Mouse (Mus musculus) A20 (cell line): ENCODE data around the gene Cpa4.

Experiments used
- DNase-seq: peaks from one replicate; pipeline ENCODE4 v3.0.0-alpha.2; 2011; ENCODE audit warnings: low read depth, low spot score

The Cpa4 gene

DNA sequence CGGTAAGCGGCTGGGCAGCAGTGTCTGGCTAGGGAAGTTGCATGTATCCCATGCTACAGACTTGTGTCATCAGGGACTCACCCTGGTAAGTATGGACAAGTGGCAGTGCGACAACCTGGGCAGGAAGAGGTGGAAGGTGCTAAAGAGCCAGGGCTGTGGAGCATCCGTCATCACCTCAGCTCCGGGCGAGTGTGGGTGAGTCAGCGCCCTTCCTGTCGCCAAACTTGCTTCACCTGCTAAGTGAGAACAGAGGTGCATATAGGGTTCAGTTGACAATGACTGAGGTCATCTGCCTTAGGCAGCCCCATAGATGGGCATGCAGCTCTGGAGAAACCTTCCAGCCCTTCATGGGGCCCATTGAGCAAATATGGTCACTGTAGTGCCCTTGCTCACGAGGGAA lies 56.6 kb downstream of the Cpa4 start:
- DNase-seq = no peak

DNA sequence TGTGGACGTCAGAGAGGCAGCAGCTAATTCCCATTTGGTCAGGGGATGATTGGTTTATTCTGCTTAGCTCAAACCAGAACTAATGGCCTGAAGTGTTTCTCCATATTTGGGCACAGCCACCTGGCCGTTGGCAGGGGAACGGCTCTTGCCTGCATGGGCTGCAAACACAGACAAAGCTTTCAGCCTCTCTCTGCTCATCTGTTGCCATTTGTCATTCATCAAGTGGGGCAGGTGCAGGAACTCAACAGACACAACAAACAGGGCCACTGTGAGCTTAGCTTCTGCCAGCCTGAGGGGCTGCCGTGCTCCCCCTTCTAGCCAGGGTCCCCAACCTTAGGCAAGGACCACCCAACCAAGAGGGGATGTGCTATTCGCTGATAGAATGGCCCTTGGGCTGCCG lies 60.0 kb downstream of the Cpa4 start:
- DNase-seq = peak; percentile 26

DNA sequence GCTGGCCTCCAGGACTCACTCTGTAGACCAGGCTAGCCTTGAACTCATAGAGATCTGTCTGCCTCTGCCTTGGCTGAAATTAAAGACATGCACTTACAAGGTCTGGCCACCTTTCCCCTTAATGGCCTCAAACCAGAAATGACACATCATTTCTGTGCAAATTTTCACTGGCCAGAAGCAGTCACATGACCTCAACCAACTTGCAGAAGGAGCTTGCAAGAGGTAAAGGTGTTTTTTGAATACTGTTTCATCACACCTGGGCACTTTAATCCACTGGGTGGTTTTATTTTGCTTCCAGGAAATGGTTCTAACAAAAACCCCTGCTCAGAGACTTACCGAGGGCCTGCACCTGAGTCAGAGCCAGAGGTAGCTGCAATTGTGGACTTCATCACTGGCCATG lies 61.8 kb downstream of the Cpa4 start:
- peak; percentile 5 for DNase-seq

DNA sequence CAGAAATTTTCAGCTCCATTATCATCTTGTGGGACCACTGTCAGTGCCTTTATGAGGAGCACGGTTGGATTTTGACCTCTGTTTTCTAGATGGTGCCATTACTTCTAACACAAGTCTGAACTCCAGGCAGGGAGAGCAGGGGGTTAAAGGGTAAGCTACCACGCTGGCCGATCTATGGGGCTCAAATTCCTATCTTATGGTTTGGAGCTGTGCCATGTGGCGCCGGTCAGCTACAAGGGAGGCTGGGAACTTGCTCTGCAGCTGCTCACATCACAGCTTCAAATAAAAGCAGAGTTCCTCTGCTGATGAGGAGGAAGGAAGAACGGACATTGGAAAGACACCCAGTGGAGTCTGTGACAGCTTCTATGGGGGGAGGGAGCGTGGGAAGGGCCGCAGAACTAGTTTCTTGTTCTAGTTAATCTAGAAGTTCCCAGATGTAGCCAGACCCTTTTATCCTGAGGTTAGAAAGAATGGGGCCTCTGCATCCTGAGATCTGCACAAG lies 67.2 kb downstream of the Cpa4 start:
- no peak for DNase-seq

DNA sequence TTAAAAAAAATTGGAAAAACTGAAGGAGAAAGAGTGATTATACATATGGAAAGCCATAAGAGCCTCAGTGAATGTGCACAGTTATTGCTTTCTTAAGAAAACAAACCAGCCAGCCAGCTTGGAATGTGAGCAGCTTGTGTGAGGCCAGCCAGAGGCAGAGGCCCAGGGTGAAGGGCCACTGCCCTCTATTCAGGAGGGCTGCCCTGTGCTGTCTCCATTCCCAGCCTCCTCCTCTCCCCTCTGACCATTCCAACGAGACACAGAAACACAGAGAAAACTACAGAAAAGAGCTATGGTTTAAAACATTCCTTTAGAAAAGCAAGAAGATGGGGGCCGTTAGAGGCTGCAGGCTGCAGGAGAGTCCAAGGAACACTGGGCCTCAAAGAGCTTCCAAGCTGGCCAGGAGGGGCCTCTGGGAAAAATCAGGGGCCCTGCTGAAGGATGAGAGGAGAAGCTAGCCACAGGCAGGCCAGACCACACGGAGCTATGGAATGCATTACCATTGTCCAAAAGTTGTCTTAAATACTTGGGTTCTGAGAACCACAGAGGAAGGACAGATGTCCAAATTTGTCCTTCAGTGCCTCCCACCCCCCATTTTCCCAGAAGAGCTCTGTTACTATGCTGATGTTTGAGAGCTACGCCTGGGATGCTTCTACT lies 68.1 kb downstream of the Cpa4 start:
- DNase-seq = no peak

DNA sequence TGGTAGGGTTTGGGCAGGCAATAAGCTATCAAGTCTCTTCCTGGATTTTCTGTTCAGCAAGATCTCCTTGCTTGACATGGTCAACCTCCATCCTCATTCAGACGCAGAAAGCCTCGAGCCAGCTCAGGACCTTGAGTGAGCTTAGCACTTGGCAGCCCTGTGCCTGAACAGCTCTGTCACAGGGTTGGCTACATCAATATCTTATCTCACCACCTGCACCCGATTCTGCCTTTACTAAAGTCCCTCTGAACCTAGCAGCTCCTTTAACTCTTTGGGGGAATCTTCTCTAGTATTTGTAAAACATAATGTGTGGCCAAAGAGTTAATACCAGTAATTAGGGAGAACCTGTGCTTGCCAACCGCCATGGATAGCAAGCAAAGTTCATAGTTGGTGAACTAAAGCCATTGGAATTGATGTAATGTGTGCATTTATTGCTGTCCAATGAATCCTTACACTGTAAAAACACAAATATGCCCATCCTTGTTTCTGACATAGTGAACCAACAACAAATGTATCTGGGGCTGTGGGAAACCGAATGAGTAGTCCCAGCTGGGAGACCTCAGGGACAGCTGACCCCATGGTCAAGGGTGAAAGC lies 70.6 kb downstream of the Cpa4 start, which contains the start of gene Cpa1:
TSS of gene Cpa1 (plus strand) at position 545 of the 595 bp plus-strand sequence.
- no peak for DNase-seq
